Mouse (Mus musculus) heart, postnatal 0 days (tissue): ENCODE results near the gene Atp1a1.

Experiments
- CTCF ChIP-seq: IDR thresholded peaks from 2 replicates; pipeline ENCODE4 v1.5.1; 2016; ENCODE audit warnings: antibody characterized with exemption, control low read depth, low read depth
- EP300 ChIP-seq: IDR thresholded peaks from 2 replicates; pipeline ENCODE4 v1.6.1; 2016; ENCODE audit warnings: antibody characterized with exemption, low read depth

DNA sequence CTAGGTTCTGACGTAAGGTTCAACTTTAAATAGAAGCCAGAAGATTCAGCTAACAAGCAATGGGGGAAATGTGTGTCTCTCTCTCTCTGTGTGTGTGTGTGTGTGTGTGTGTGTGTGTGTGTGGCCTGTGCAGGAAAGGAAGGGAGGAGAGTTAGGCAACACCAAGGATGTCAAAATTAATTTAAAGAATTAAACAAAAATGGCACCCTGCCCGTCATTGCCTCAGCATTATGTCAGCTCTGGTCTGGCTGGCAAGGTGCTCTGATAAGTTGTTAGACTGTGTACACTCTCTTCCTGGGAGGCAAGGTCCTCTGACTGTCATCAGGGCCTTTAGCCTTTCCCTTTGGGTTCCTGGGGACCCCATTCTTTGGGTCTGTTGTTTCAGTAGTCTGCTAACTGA is 47.8 kb downstream of the Atp1a1 start:
- TF ChIP-seq CTCF (no peak), EP300 (no peak)
